Mouse (Mus musculus) liver, postnatal 0 days (tissue): ENCODE measurements at regions not wholly inside any gene's neighbourhood (a gene's known extent, or its start where the extent isn't known, plus 50 kb on each side); places are given as distances from the start of the nearest gene placed in this dataset.

Source experiments
- CTCF ChIP-seq: sonication (generic); IDR thresholded peaks from 2 replicates; pipeline ENCODE4 v1.5.1; 2016; ENCODE audit warnings: antibody characterized with exemption, low read depth
- EP300 ChIP-seq: IDR thresholded peaks from 2 replicates; pipeline ENCODE4 v1.6.1; 2016; ENCODE audit warnings: antibody characterized with exemption, low read depth, mild to moderate bottlenecking

DNA sequence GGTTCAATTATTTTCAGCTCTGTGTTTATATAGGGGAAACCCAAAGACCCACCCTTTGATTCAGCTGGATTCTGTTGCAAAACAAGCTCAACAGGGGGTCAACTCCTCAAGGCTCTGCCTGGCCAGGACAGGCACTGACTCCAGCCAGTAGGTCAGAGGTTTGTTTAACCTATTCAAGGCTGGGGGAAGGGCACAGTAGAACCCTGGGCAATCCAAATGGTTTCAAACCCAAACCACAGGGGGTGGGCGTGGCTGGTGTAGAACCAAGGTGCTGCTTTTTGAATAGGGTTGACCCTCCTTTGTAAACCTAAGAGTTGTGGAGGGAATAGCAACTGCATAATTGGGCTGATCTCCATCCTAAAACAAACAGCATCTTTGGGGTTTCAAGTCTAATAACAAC lies 69.2 kb upstream of the Frmd4a start:
- no peak for TF ChIP-seq CTCF
- no peak for TF ChIP-seq EP300
